Mouse (Mus musculus) heart, embryonic 12.5 days (tissue): ENCODE results near the gene Gm20388. TPM values are rescaled to one million over a fixed set of nuclear protein-coding genes. Genes with fewer than 3 reads are reported as not detected.

Experiments
- ATAC-seq: fragments of 200-750 bp; cut with Nextera tagmentation; 2 replicates; pipeline ENCODE4 v1.8.0; 2017; ENCODE audit warnings: moderate TSS enrichment, moderate library complexity; ENCODE audit not compliant: insufficient number of reproducible peaks, low FRiP score
- H3K27ac ChIP-seq: fragments of 300-500 bp; sonication (generic); 2 replicates; pipeline ENCODE4 v1.5.1; 2016; ENCODE audit warnings: mild to moderate bottlenecking, moderate library complexity; ENCODE audit not compliant: poor library complexity, severe bottlenecking
- H3K27me3 ChIP-seq: fragments of 300-500 bp; sonication (generic); replicated peaks from 2 replicates; pipeline ENCODE4 v1.6.1; 2016; ENCODE audit warnings: mild to moderate bottlenecking, moderate library complexity
- H3K36me3 ChIP-seq: fragments of 300-500 bp; sonication (generic); 2 replicates; pipeline ENCODE4 v1.6.1; 2016; ENCODE audit warnings: mild to moderate bottlenecking, moderate library complexity
- H3K4me1 ChIP-seq: fragments of 300-500 bp; sonication (generic); replicated peaks from 2 replicates; pipeline ENCODE4 v1.6.1; 2016; ENCODE audit warnings: mild to moderate bottlenecking
- H3K4me2 ChIP-seq: fragments of 300-500 bp; sonication (generic); 2 replicates; pipeline ENCODE4 v1.6.1; 2016; ENCODE audit warnings: mild to moderate bottlenecking, moderate library complexity
- H3K4me3 ChIP-seq: fragments of 300-500 bp; sonication (generic); 2 replicates; pipeline ENCODE4 v1.5.1; 2016; ENCODE audit warnings: mild to moderate bottlenecking
- H3K9ac ChIP-seq: fragments of 300-500 bp; sonication (generic); 2 replicates; pipeline ENCODE4 v1.6.1; 2016; ENCODE audit warnings: mild to moderate bottlenecking, moderate library complexity
- H3K9me3 ChIP-seq: fragments of 300-500 bp; sonication (generic); replicated peaks from 2 replicates; pipeline ENCODE4 v1.6.1; 2016; ENCODE audit warnings: mild to moderate bottlenecking, moderate library complexity
- WGBS: fragments of 180-500 bp; shearing (Covaris S2); methylation state at CpG from one replicate; pipeline ENCODE4 v1.1.7; 2016; 5-methylcytosine and 5-hydroxymethylcytosine counted together
- polyA plus RNA-seq: library from polyadenylated mRNA; unstranded; fragments of >200 nt; fragmentation: Nextera tagmentation; extraction: Ambion mirVana; gene quantifications from 2 replicates; pipeline ENCODE4 v1.2.1, GENCODE M21; 2016

The Gm20388 gene
- polyA plus RNA-seq, 1 experiment from 2014 or later: not detected

- H3K27me3 ChIP-seq: no peaks in the 10 kb centered on the region
- no peak overlapping the region for H3K4me2 ChIP-seq
- peaks cover 47% of the 10 kb centered on the region for H3K4me1 ChIP-seq
- H3K36me3 ChIP-seq: no peaks in the 10 kb centered on the region
- no peak overlapping the region for H3K9ac ChIP-seq
- H3K27ac ChIP-seq: no peak overlapping the region
- no peak overlapping the region for H3K4me3 ChIP-seq
- ATAC-seq: no peak
- no peaks in the 10 kb centered on the region for H3K9me3 ChIP-seq
- WGBS: 59% methylated on average over 5 of the region's 5 CpGs
Measured at GRCm38 (mm10) chr8:122962046-122962445, 3051.4 kb downstream of the Gm20388 start.

GRCm38 (mm10) chr8:122966638-122967037, 3056.0 kb downstream of the Gm20388 start:
- H3K4me3 ChIP-seq: no peak overlapping the region
- WGBS: 79% methylated on average over 3 of the region's 3 CpGs
- H3K36me3 ChIP-seq: 0 out of 2 replicates have a peak, but pooled peaks cover 7% of the 10 kb centered on the region
- no peak for ATAC-seq
- no peaks in the 10 kb centered on the region; the same call in 1 of the 2 replicates for H3K9me3 ChIP-seq
- H3K4me1 ChIP-seq: peaks cover 17% of the 10 kb centered on the region
- no peaks in the 10 kb centered on the region for H3K27me3 ChIP-seq
- no peak overlapping the region for H3K27ac ChIP-seq
- H3K9ac ChIP-seq: no peak overlapping the region
- no peak overlapping the region for H3K4me2 ChIP-seq

GRCm38 (mm10) chr8:122968145-122968544, 3057.5 kb downstream of the Gm20388 start:
- H3K36me3 ChIP-seq: 0 out of 2 replicates have a peak, but pooled peaks cover 7% of the 10 kb centered on the region
- H3K27ac ChIP-seq: no peak overlapping the region
- 87% methylated on average over 3 of the region's 3 CpGs for WGBS
- H3K27me3 ChIP-seq: no peaks in the 10 kb centered on the region
- ATAC-seq: no peak
- H3K4me1 ChIP-seq: peaks cover 4% of the 10 kb centered on the region; the same call in 1 of the 2 replicates
- H3K9me3 ChIP-seq: no peaks in the 10 kb centered on the region; the same call in 1 of the 2 replicates
- no peak overlapping the region for H3K4me3 ChIP-seq
- no peak overlapping the region for H3K9ac ChIP-seq
- H3K4me2 ChIP-seq: no peak overlapping the region

GRCm38 (mm10) chr8:122969964-122970620, 3059.5 kb downstream of the Gm20388 start:
- ATAC-seq: no peak
- no peak overlapping the region for H3K9ac ChIP-seq
- no peak overlapping the region for H3K4me3 ChIP-seq
- H3K4me1 ChIP-seq: no peaks in the 10 kb centered on the region
- no peak overlapping the region for H3K27ac ChIP-seq
- H3K27me3 ChIP-seq: no peaks in the 10 kb centered on the region
- no peak overlapping the region for H3K4me2 ChIP-seq
- H3K9me3 ChIP-seq: no peaks in the 10 kb centered on the region; the same call in 1 of the 2 replicates
- 94% methylated on average over 3 of the region's 3 CpGs for WGBS
- H3K36me3 ChIP-seq: peaks cover 9% of the 10 kb centered on the region; the same call in 1 of the 2 replicates

GRCm38 (mm10) chr8:122976046-122976445, 3065.4 kb downstream of the Gm20388 start:
- Histone ChIP-seq H3K4me1 (peaks cover 22% of the 10 kb centered on the region), H3K4me3 (no peak overlapping the region), H3K27me3 (no peaks in the 10 kb centered on the region), H3K4me2 (no peak overlapping the region), H3K9me3 (no peaks in the 10 kb centered on the region), H3K36me3 (peaks cover 2% of the 10 kb centered on the region; the same call in 1 of the 2 replicates), H3K27ac (no peak overlapping the region), H3K9ac (no peak overlapping the region)
- 89% methylated on average over 4 of the region's 4 CpGs for WGBS
- ATAC-seq: no peak

- Histone ChIP-seq H3K36me3 (peaks cover 2% of the 10 kb centered on the region; the same call in 1 of the 2 replicates), H3K9ac (no peak overlapping the region), H3K4me1 (peaks cover 30% of the 10 kb centered on the region), H3K27ac (no peak overlapping the region), H3K27me3 (no peaks in the 10 kb centered on the region), H3K4me3 (no peak overlapping the region), H3K4me2 (no peak overlapping the region), H3K9me3 (no peaks in the 10 kb centered on the region)
- WGBS: 83% methylated on average over 3 of the region's 3 CpGs
- no peak for ATAC-seq
Measured at GRCm38 (mm10) chr8:122979424-122979823, 3068.8 kb downstream of the Gm20388 start.

- Histone ChIP-seq H3K27me3 (no peaks in the 10 kb centered on the region), H3K9ac (no peak overlapping the region), H3K4me3 (no peak overlapping the region), H3K36me3 (no peaks in the 10 kb centered on the region), H3K4me2 (no peak overlapping the region), H3K9me3 (no peaks in the 10 kb centered on the region), H3K4me1 (peaks cover 32% of the 10 kb centered on the region), H3K27ac (no peak overlapping the region)
- 79% methylated on average over 10 of the region's 10 CpGs for WGBS
- no peak for ATAC-seq
Measured at GRCm38 (mm10) chr8:122979865-122980509, 3069.3 kb downstream of the Gm20388 start.

GRCm38 (mm10) chr8:122981646-122982045, 3071.0 kb downstream of the Gm20388 start:
- Histone ChIP-seq H3K4me1 (peaks cover 46% of the 10 kb centered on the region), H3K4me2 (no peak overlapping the region), H3K36me3 (no peaks in the 10 kb centered on the region), H3K9ac (no peak overlapping the region), H3K4me3 (no peak overlapping the region), H3K27me3 (no peaks in the 10 kb centered on the region), H3K27ac (no peak overlapping the region), H3K9me3 (no peaks in the 10 kb centered on the region)
- no peak for ATAC-seq
- WGBS: 77% methylated on average over 5 of the region's 5 CpGs

GRCm38 (mm10) chr8:122983178-122983942, 3072.7 kb downstream of the Gm20388 start:
- no peak for ATAC-seq
- Histone ChIP-seq H3K4me2 (no peak overlapping the region), H3K9ac (no peak overlapping the region), H3K9me3 (no peaks in the 10 kb centered on the region), H3K27ac (no peak overlapping the region), H3K36me3 (no peaks in the 10 kb centered on the region), H3K4me3 (no peak overlapping the region), H3K4me1 (peaks cover 53% of the 10 kb centered on the region), H3K27me3 (no peaks in the 10 kb centered on the region)
- WGBS: 85% methylated on average over 19 of the region's 19 CpGs

GRCm38 (mm10) chr8:122984175-122984574, 3073.5 kb downstream of the Gm20388 start:
- Histone ChIP-seq H3K4me1 (peaks cover 55% of the 10 kb centered on the region), H3K27me3 (no peaks in the 10 kb centered on the region), H3K4me2 (no peak overlapping the region), H3K9me3 (no peaks in the 10 kb centered on the region), H3K36me3 (no peaks in the 10 kb centered on the region), H3K4me3 (no peak overlapping the region), H3K9ac (no peak overlapping the region), H3K27ac (no peak overlapping the region)
- 90% methylated on average over 3 of the region's 3 CpGs for WGBS
- ATAC-seq: no peak
